Mouse (Mus musculus) cortical plate, adult 2 months (tissue): ENCODE measurements at regions not wholly inside any gene's neighbourhood (a gene's known extent, or its start where the extent isn't known, plus 50 kb on each side); places are given as distances from the start of the nearest gene placed in this dataset.

ENCODE experiments used
- H3K27ac ChIP-seq: fragments of 200-500 bp; 2 replicates; pipeline ENCODE4 v1.5.1; 2012; ENCODE audit warnings: low read length, control low read depth, inconsistent platforms; ENCODE audit not compliant: insufficient read depth
- H3K4me1 ChIP-seq: fragments of 200-500 bp; 2 replicates; pipeline ENCODE4 v1.6.1; 2011; ENCODE audit warnings: low read length; ENCODE audit not compliant: control insufficient read depth, insufficient read depth
- H3K4me3 ChIP-seq: fragments of 200-500 bp; 2 replicates; pipeline ENCODE4 v1.5.1; 2011; ENCODE audit warnings: mild to moderate bottlenecking, low read length, control low read depth; ENCODE audit not compliant: insufficient read depth
- CTCF ChIP-seq: fragments of 200-500 bp; IDR thresholded peaks from 2 replicates; pipeline ENCODE4 v1.5.1; 2011; ENCODE audit warnings: mild to moderate bottlenecking, control low read depth, low read length; ENCODE audit not compliant: insufficient read depth; ENCODE audit errors: extremely low read depth
- POLR2A ChIP-seq: fragments of 200-500 bp; IDR thresholded peaks from 2 replicates; pipeline ENCODE4 v1.6.1; 2011; ENCODE audit warnings: mild to moderate bottlenecking, low read length, control low read depth; ENCODE audit not compliant: insufficient read depth; ENCODE audit errors: extremely low read depth

DNA sequence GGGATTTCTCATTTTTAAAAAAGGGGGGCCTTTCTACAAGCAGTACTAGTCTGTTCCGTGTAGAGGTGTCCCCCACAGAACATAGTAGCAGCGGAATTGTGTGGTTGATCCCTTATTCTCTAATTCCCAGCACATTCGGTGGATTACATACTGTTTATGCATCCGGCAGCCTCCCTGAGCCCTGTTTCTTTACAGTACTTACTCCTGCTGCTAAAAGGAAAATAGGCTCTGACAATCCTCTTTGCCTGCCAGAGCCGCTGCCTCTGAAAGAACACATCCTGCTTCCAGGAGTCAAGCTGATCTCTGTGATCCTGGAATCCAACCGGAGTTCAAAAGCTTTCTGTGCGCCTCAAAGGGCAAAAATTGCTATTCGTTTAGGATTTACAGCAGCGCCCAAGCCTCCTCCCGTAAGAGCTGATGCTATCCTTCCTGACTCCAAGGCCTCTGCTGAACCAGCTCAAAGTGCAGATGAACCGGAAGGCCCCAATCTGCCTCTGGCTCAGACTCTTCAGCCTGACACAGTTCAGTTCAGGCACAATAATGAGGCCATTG lies 936.6 kb downstream of the Ndufa4 start:
- Histone ChIP-seq H3K4me1 (no peaks in the 10 kb centered on the region), H3K4me3 (no peak overlapping the region), H3K27ac (peak overlapping the region; percentile 7; the same call in 1 of the 2 replicates)
- no peak for TF ChIP-seq CTCF
- TF ChIP-seq POLR2A: no peak

DNA sequence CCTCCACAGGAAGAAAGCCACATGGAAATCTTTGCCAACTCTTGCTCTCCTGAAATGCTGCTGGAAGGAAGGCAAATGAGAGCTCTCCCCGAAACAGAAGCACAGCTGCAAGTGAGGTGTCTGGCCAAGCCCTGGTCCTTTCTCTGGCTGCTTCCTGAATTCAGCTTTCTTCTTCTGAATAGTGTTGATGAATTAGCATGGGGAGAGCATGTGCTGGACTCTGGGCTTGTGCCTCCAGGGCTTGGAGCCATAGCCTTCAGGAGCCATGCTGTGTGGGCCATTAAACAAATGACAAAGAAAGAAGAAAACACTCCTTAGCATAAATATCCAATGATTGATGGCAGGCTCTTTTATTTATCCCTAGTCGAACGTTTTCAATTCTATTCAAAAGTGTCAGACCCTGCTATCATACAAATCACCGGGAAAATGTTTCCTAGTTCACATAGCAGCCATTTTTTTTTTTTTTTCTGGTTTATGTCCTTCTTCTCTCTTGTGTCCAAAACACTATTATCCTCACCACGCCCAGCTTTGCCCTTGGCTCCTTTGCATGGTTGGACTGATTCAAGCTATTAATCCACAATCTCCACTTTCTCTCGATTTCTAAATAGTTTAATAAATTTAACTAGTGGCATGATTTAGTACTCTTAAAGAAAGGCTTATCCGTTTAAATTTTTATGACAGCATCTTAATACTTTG lies 937.3 kb downstream of the Ndufa4 start:
- Histone ChIP-seq H3K4me3 (no peak overlapping the region), H3K27ac (no peak overlapping the region), H3K4me1 (no peaks in the 10 kb centered on the region)
- TF ChIP-seq POLR2A (no peak), CTCF (no peak)

DNA sequence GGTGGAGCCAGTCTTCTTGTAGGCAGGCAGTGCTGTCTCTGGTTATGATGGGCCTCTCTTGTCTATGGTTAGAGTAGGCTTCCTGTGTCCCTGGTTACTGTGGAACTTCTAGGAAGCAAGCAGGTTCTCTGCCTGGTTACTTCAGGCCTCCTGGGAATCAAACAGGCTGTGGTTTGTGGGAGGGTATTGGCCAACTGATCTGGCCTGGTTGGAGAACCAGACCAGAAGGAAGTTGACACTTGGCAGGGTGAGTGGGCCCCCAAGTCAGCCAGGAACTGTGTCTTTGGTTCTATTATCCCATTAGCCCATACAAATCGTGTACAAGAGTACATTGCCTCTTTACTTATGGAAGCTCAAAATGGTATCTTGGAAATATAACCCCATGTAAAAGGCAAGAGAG lies 963.8 kb downstream of the Ndufa4 start:
- no peak overlapping the region for H3K4me3 ChIP-seq

DNA sequence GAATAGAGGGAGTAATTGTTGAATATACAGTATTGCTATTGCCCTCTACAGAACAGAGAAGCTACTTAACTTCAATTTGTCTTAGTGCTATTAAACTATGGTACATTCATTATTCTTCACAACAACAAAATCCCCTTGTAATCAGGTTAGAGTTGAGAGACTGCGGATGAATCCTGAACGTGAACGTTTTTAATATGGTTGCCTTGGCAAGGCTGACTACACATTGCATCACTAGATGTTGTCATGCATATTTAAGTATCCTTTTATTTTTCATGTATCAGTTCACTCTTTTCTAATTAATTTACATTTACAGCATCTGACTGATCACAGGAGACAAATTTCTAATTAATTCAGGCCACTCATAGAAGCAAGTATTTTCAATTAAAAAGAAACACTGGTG lies 965.8 kb downstream of the Ndufa4 start:
- no peaks in the 10 kb centered on the region for H3K4me1 ChIP-seq
- no peak for TF ChIP-seq POLR2A
- TF ChIP-seq CTCF: no peak
- no peak overlapping the region for H3K4me3 ChIP-seq
- no peak overlapping the region for H3K27ac ChIP-seq

More for the DNA sequence above, 963.8 kb downstream of the Ndufa4 start:
- TF ChIP-seq POLR2A: no peak
- no peak for TF ChIP-seq CTCF
- H3K27ac ChIP-seq: no peak overlapping the region
- no peaks in the 10 kb centered on the region for H3K4me1 ChIP-seq
